In the genomic region with DNA sequence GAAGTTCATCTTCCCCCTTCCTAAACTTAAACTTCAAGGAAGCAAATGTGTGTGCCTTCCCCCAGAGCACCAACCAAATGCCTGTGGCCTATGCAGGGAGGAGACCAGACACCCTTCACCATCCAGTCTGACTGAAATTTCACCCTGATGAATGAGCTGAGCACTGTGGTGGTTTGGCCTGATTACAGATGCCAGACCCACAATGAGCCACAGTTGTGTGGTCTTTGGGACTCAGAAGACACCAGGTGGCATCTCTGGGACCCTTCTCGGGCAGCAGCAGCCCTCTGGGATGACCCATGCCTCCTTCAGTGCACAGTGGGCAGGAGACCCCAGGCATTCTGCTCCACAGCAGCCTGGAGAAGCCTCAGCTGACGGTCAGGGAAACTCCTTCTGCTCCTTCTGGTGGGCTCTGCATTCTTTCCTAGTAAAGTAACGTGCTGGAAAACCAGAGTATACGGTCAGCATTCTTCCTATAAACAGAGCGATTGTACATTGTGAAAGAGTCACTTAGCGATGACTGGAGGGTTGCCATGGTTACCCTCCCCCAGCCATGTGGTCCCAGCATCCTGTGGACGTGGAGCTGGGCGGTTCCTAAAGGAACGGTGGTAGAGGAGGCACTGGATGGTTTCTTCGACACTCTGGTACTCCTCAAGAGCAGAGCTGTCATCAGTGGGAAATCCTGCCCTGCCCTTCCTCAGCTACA, we compare ENCODE assay signal across 8 mouse cellular contexts. TPM values are rescaled to one million over a fixed set of nuclear protein-coding genes. Genes with fewer than 3 reads are reported as not detected.
DNase-seq lines count a peak whose midpoint lies in the region; ATAC-seq lines count a peak whose summit lies in the region.

No protein-coding gene starts in this region.

- ATAC-seq in intestine, embryonic 16.5 days, result peak; percentile 84
- ATAC-seq in midbrain, embryonic 11.5 days (ENCODE audit: low FRiP score), result 0 out of 2 replicates have a peak, but pooled peaks have one; percentile 44

- H3K36me3 ChIP-seq in forebrain, embryonic 10.5 days (replicated peaks), result no peaks in the 10 kb centered on the region
- H3K36me3 ChIP-seq in intestine, embryonic 16.5 days (ENCODE audit: control insufficient read depth, insufficient read depth, low read length), result no peaks in the 10 kb centered on the region
- no peaks in the 10 kb centered on the region for H3K36me3 ChIP-seq in midbrain, embryonic 11.5 days (ENCODE audit: control insufficient read depth, insufficient read depth, low read length)

- H3K4me1 ChIP-seq in forebrain, embryonic 10.5 days, result peaks cover 56% of the 10 kb centered on the region
- H3K4me1 ChIP-seq in intestine, embryonic 16.5 days (ENCODE audit: control insufficient read depth, insufficient read depth, low read length), result peaks cover 9% of the 10 kb centered on the region
- peaks cover 12% of the 10 kb centered on the region for H3K4me1 ChIP-seq in midbrain, embryonic 11.5 days (ENCODE audit: control insufficient read depth, insufficient read depth, low read length)

- peak overlapping the region; percentile 71 for H3K27ac ChIP-seq in forebrain, embryonic 10.5 days
- peak overlapping the region; percentile 95 for H3K27ac ChIP-seq in intestine, embryonic 16.5 days (ENCODE audit: low read length)
- H3K27ac ChIP-seq in midbrain, embryonic 11.5 days (ENCODE audit: low read depth, low read length), result no peak overlapping the region

- DNase-seq in kidney, postnatal 14 days, result peak; percentile 12
- DNase-seq in kidney, adult 9 months, result no peak
- no peak for DNase-seq in forebrain, embryonic 10.5 days (ENCODE audit: extremely low spot score, low spot score)
- DNase-seq in midbrain, embryonic 11.5 days (ENCODE audit: low spot score, missing footprints), result peak; percentile 84
- DNase-seq in gastrocnemius, postnatal 36 days, result no peak
- no peak for DNase-seq in gastrocnemius, adult 18-20 months (ENCODE audit: low spot score)
- DNase-seq in gastrocnemius, adult 8-10 months (ENCODE audit: low spot score in 2 of 2), result no peak

- WGBS in forebrain, embryonic 10.5 days, result 63% methylated on average over 10 of the region's 10 CpGs
- WGBS in intestine, embryonic 16.5 days, result 28% methylated on average over 10 of the region's 10 CpGs
- 44% methylated on average over 10 of the region's 10 CpGs for WGBS in midbrain, embryonic 11.5 days

- peak overlapping the region; percentile 34 for H3K9ac ChIP-seq in intestine, embryonic 16.5 days (ENCODE audit: low read depth, low read length)
- H3K9ac ChIP-seq in midbrain, embryonic 11.5 days (ENCODE audit: low read length), result no peak overlapping the region

- no peaks in the 10 kb centered on the region for H3K27me3 ChIP-seq in forebrain, embryonic 10.5 days (ENCODE audit: poor library complexity, severe bottlenecking)
- no peaks in the 10 kb centered on the region for H3K27me3 ChIP-seq in intestine, embryonic 16.5 days (replicated peaks; ENCODE audit: control insufficient read depth, insufficient read depth, low read length)
- H3K27me3 ChIP-seq in midbrain, embryonic 11.5 days (ENCODE audit: control insufficient read depth, insufficient read depth, low read length), result no peaks in the 10 kb centered on the region

- H3K9me3 ChIP-seq in forebrain, embryonic 10.5 days, result no peaks in the 10 kb centered on the region
- no peaks in the 10 kb centered on the region for H3K9me3 ChIP-seq in intestine, embryonic 16.5 days (ENCODE audit: control insufficient read depth, low read length)
- no peaks in the 10 kb centered on the region for H3K9me3 ChIP-seq in midbrain, embryonic 11.5 days (ENCODE audit: control insufficient read depth, low read length)

- intact Hi-C loops in gastrocnemius, postnatal 36 days (cut with DNase I), result no loop called here

- no peak overlapping the region for H3K4me3 ChIP-seq in forebrain, embryonic 10.5 days
- H3K4me3 ChIP-seq in intestine, embryonic 16.5 days (ENCODE audit: low read length), result no peak overlapping the region
- no peak overlapping the region for H3K4me3 ChIP-seq in midbrain, embryonic 11.5 days (ENCODE audit: low read depth, low read length)

- no peak overlapping the region for H3K4me2 ChIP-seq in intestine, embryonic 16.5 days (ENCODE audit: low read depth, low read length)
- no peak overlapping the region for H3K4me2 ChIP-seq in midbrain, embryonic 11.5 days

RNA-seq across cellular contexts. Expression of a gene that starts 50.3 kb away (rescaled TPM):
- 11.0 and 11.1 TPM in 2 replicates for polyA plus RNA-seq in forebrain, embryonic 10.5 days (2016; fragmentation: Nextera tagmentation; extraction: Ambion mirVana)
- polyA plus RNA-seq in intestine, embryonic 16.5 days (2015; fragmentation: Nextera tagmentation; extraction: Ambion mirVana), result 78.1 and 80.5 TPM in 2 replicates
- 19.7 and 21.6 TPM in 2 replicates for polyA plus RNA-seq in midbrain, embryonic 11.5 days (2014; fragmentation: Nextera tagmentation; extraction: Ambion mirVana)
- total RNA-seq in gastrocnemius, postnatal 36 days (2021), result 10 to 100 TPM; 35.4 to 46.1 TPM
- 10 to 100 TPM; 10.5 to 11.2 TPM for total RNA-seq in gastrocnemius, adult 18-20 months (2021)
- total RNA-seq in gastrocnemius, adult 8-10 months (2022), result 1 to 10 TPM; 5.5 to 9.9 (median 7.8) TPM

Comparison
In these comparisons a context has a peak if more than half of its experiments do, and no peak if none do; other contexts are left out.
1. DNase-seq: peak in kidney, postnatal 14 days (single experiment) and midbrain, embryonic 11.5 days (single experiment); none in kidney, adult 9 months (single experiment), forebrain, embryonic 10.5 days (single experiment), gastrocnemius, postnatal 36 days (0 of 2), gastrocnemius, adult 18-20 months (single experiment) and gastrocnemius, adult 8-10 months (0 of 2).